Mouse (Mus musculus) heart, embryonic 15.5 days (tissue): Measurements from ENCODE around the gene Elfn2. TPM values are rescaled to one million over a fixed set of nuclear protein-coding genes. Genes with fewer than 3 reads are reported as not detected.

ENCODE experiments used
- ATAC-seq: fragments of 200-750 bp; cut with Nextera tagmentation; replicated peaks from 2 replicates; pipeline ENCODE4 v1.8.0; 2017; ENCODE audit warnings: low read depth, moderate TSS enrichment; ENCODE audit not compliant: insufficient number of reproducible peaks, insufficient read depth, low FRiP score
- H3K27ac ChIP-seq: fragments of 300-500 bp; sonication (generic); 2 replicates; pipeline ENCODE4 v1.5.1; 2015; ENCODE audit warnings: mild to moderate bottlenecking, inconsistent platforms
- H3K27me3 ChIP-seq: fragments of 300-500 bp; sonication (generic); 2 replicates; pipeline ENCODE4 v1.6.1; 2015; ENCODE audit warnings: inconsistent platforms
- H3K36me3 ChIP-seq: fragments of 300-500 bp; sonication (generic); 2 replicates; pipeline ENCODE4 v1.6.1; 2015; ENCODE audit warnings: mild to moderate bottlenecking, inconsistent platforms
- H3K4me1 ChIP-seq: fragments of 300-500 bp; sonication (generic); replicated peaks from 2 replicates; pipeline ENCODE4 v1.6.1; 2015; ENCODE audit warnings: inconsistent platforms
- H3K4me2 ChIP-seq: fragments of 300-500 bp; sonication (generic); 2 replicates; pipeline ENCODE4 v1.6.1; 2015; ENCODE audit warnings: inconsistent platforms, mild to moderate bottlenecking, moderate library complexity
- H3K4me3 ChIP-seq: fragments of 300-500 bp; sonication (generic); 2 replicates; pipeline ENCODE4 v1.5.1; 2015; ENCODE audit warnings: mild to moderate bottlenecking, inconsistent platforms
- H3K9ac ChIP-seq: fragments of 300-500 bp; sonication (generic); 2 replicates; pipeline ENCODE4 v1.6.1; 2015; ENCODE audit warnings: mild to moderate bottlenecking, inconsistent platforms
- H3K9me3 ChIP-seq: fragments of 300-500 bp; sonication (generic); replicated peaks from 2 replicates; pipeline ENCODE4 v1.6.1; 2016; ENCODE audit warnings: inconsistent platforms
- WGBS: fragments of 180-500 bp; shearing (Covaris S2); methylation state at CpG from one replicate; pipeline ENCODE4 v1.1.7; 2015; ENCODE audit warnings: mixed read lengths; 5-methylcytosine and 5-hydroxymethylcytosine counted together
- polyA plus RNA-seq: library from polyadenylated mRNA; unstranded; fragments of >200 nt; fragmentation: Nextera tagmentation; extraction: Ambion mirVana; gene quantifications from 2 replicates; pipeline ENCODE4 v1.2.1, GENCODE M21; 2015

The Elfn2 gene
- 0.10 and 0.19 TPM in 2 replicates for polyA plus RNA-seq

GRCm38 (mm10) chr15:78718290-78719250, at the start of gene Elfn2:
TSS of gene Elfn2 (minus strand) at chr15:78718771.
- Histone ChIP-seq H3K36me3 (no peaks in the 10 kb centered on the region), H3K27ac (no peak within 1 kb of the TSS), H3K4me1 (peaks cover 31% of the 10 kb centered on the region), H3K9ac (peak within 1 kb of the TSS; percentile 31), H3K4me2 (peak within 1 kb of the TSS; percentile 83), H3K4me3 (peak within 1 kb of the TSS; percentile 48), H3K9me3 (no peaks in the 10 kb centered on the region), H3K27me3 (peaks cover 84% of the 10 kb centered on the region)
- no peak for ATAC-seq
- 1% methylated on average over 88 of the region's 89 CpGs for WGBS

- Histone ChIP-seq H3K9ac (no peak overlapping the region), H3K9me3 (no peaks in the 10 kb centered on the region), H3K27ac (no peak overlapping the region), H3K27me3 (peaks cover 14% of the 10 kb centered on the region), H3K4me3 (no peak overlapping the region), H3K4me1 (peaks cover 2% of the 10 kb centered on the region; the same call in 1 of the 2 replicates), H3K4me2 (no peak overlapping the region), H3K36me3 (no peaks in the 10 kb centered on the region)
- ATAC-seq: no peak
- WGBS: 78% methylated on average over 5 of the region's 5 CpGs
Observed at GRCm38 (mm10) chr15:78763704-78764103, 45.1 kb upstream of the Elfn2 start.

GRCm38 (mm10) chr15:78763210-78763609, 44.6 kb upstream of the Elfn2 start:
- no peak overlapping the region for H3K9ac ChIP-seq
- H3K4me3 ChIP-seq: no peak overlapping the region
- H3K4me1 ChIP-seq: peaks cover 2% of the 10 kb centered on the region; the same call in 1 of the 2 replicates
- H3K36me3 ChIP-seq: no peaks in the 10 kb centered on the region
- WGBS: 33% methylated on average over 9 of the region's 10 CpGs
- H3K4me2 ChIP-seq: no peak overlapping the region
- H3K27ac ChIP-seq: no peak overlapping the region
- H3K9me3 ChIP-seq: no peaks in the 10 kb centered on the region
- ATAC-seq: no peak
- H3K27me3 ChIP-seq: peaks cover 14% of the 10 kb centered on the region

- Histone ChIP-seq H3K4me2 (no peak overlapping the region), H3K27me3 (peaks cover 24% of the 10 kb centered on the region), H3K4me1 (no peaks in the 10 kb centered on the region), H3K9me3 (no peaks in the 10 kb centered on the region), H3K9ac (no peak overlapping the region), H3K36me3 (no peaks in the 10 kb centered on the region), H3K4me3 (no peak overlapping the region), H3K27ac (no peak overlapping the region)
- no peak for ATAC-seq
- WGBS: 71% methylated on average over 13 of the region's 13 CpGs
Observed at GRCm38 (mm10) chr15:78761112-78761511, 42.5 kb upstream of the Elfn2 start.

- Histone ChIP-seq H3K9ac (no peak overlapping the region), H3K4me1 (no peaks in the 10 kb centered on the region), H3K27me3 (peaks cover 26% of the 10 kb centered on the region), H3K4me2 (no peak overlapping the region), H3K4me3 (no peak overlapping the region), H3K36me3 (no peaks in the 10 kb centered on the region), H3K27ac (no peak overlapping the region), H3K9me3 (no peaks in the 10 kb centered on the region)
- 77% methylated on average over 6 of the region's 6 CpGs for WGBS
- no peak for ATAC-seq
Observed at GRCm38 (mm10) chr15:78758132-78758531, 39.6 kb upstream of the Elfn2 start.

- no peak for ATAC-seq
- Histone ChIP-seq H3K27me3 (peaks cover 24% of the 10 kb centered on the region), H3K36me3 (no peaks in the 10 kb centered on the region), H3K4me3 (no peak overlapping the region), H3K27ac (no peak overlapping the region), H3K4me2 (no peak overlapping the region), H3K9ac (no peak overlapping the region), H3K4me1 (no peaks in the 10 kb centered on the region), H3K9me3 (no peaks in the 10 kb centered on the region)
- 68% methylated on average over 12 of the region's 12 CpGs for WGBS
Observed at GRCm38 (mm10) chr15:78755966-78756725, 37.6 kb upstream of the Elfn2 start.

- H3K27ac ChIP-seq: no peak overlapping the region
- no peaks in the 10 kb centered on the region for H3K36me3 ChIP-seq
- no peaks in the 10 kb centered on the region for H3K4me1 ChIP-seq
- H3K27me3 ChIP-seq: peaks cover 20% of the 10 kb centered on the region
- no peak overlapping the region for H3K4me3 ChIP-seq
- H3K4me2 ChIP-seq: no peak overlapping the region
- WGBS: 48% methylated on average over 3 of the region's 3 CpGs
- H3K9ac ChIP-seq: no peak overlapping the region
- H3K9me3 ChIP-seq: no peaks in the 10 kb centered on the region
- ATAC-seq: no peak
Observed at GRCm38 (mm10) chr15:78755226-78755625, 36.7 kb upstream of the Elfn2 start.

GRCm38 (mm10) chr15:78754144-78754543, 35.6 kb upstream of the Elfn2 start:
- no peaks in the 10 kb centered on the region for H3K36me3 ChIP-seq
- no peak for ATAC-seq
- no peak overlapping the region for H3K4me3 ChIP-seq
- no peaks in the 10 kb centered on the region for H3K9me3 ChIP-seq
- H3K27ac ChIP-seq: no peak overlapping the region
- peaks cover 15% of the 10 kb centered on the region; the same call in 1 of the 2 replicates for H3K27me3 ChIP-seq
- no peak overlapping the region for H3K9ac ChIP-seq
- no peak overlapping the region for H3K4me2 ChIP-seq
- no peaks in the 10 kb centered on the region for H3K4me1 ChIP-seq
- WGBS: 61% methylated on average over 5 of the region's 5 CpGs

GRCm38 (mm10) chr15:78752991-78753390, 34.4 kb upstream of the Elfn2 start:
- Histone ChIP-seq H3K9ac (no peak overlapping the region), H3K4me3 (no peak overlapping the region), H3K36me3 (no peaks in the 10 kb centered on the region), H3K27ac (no peak overlapping the region), H3K4me2 (no peak overlapping the region), H3K27me3 (peaks cover 12% of the 10 kb centered on the region; the same call in 1 of the 2 replicates), H3K4me1 (no peaks in the 10 kb centered on the region), H3K9me3 (no peaks in the 10 kb centered on the region)
- no peak for ATAC-seq

- H3K36me3 ChIP-seq: no peaks in the 10 kb centered on the region
- no peak overlapping the region for H3K9ac ChIP-seq
- no peak overlapping the region for H3K27ac ChIP-seq
- no peaks in the 10 kb centered on the region for H3K27me3 ChIP-seq
- no peaks in the 10 kb centered on the region for H3K9me3 ChIP-seq
- no peak overlapping the region for H3K4me2 ChIP-seq
- no peak for ATAC-seq
- WGBS: 57% methylated on average over 6 of the region's 6 CpGs
- H3K4me1 ChIP-seq: no peaks in the 10 kb centered on the region
- no peak overlapping the region for H3K4me3 ChIP-seq
Observed at GRCm38 (mm10) chr15:78750608-78751350, 32.2 kb upstream of the Elfn2 start.

GRCm38 (mm10) chr15:78749855-78750254, 31.3 kb upstream of the Elfn2 start:
- no peak overlapping the region for H3K4me2 ChIP-seq
- no peaks in the 10 kb centered on the region for H3K9me3 ChIP-seq
- H3K27me3 ChIP-seq: no peaks in the 10 kb centered on the region
- H3K36me3 ChIP-seq: no peaks in the 10 kb centered on the region
- H3K27ac ChIP-seq: no peak overlapping the region
- WGBS: 28% methylated on average over 5 of the region's 5 CpGs
- no peak overlapping the region for H3K9ac ChIP-seq
- H3K4me1 ChIP-seq: no peaks in the 10 kb centered on the region; the same call in 1 of the 2 replicates
- no peak for ATAC-seq
- H3K4me3 ChIP-seq: no peak overlapping the region
